Mouse (Mus musculus) forebrain, embryonic 10.5 days (tissue): ENCODE data around the gene Ifitm10. TPM values are rescaled to one million over a fixed set of nuclear protein-coding genes. Genes with fewer than 3 reads are reported as not detected.
"Not testable (repeated sequence)": the region's sequence is repeated elsewhere in the genome, so short reads cannot be mapped to it uniquely, and the experiment has no call there.

Experiments
- DNase-seq: peaks from one replicate; pipeline ENCODE4 v3.0.0-alpha.2; 2017; ENCODE audit warnings: low spot score; ENCODE audit errors: extremely low spot score
- H3K27ac ChIP-seq: fragments of 300-500 bp; sonication (generic); 2 replicates; pipeline ENCODE4 v1.5.1; 2016; ENCODE audit warnings: mild to moderate bottlenecking
- H3K27me3 ChIP-seq: fragments of 300-500 bp; sonication (generic); 2 replicates; pipeline ENCODE4 v1.6.1; 2016; ENCODE audit warnings: mild to moderate bottlenecking; ENCODE audit not compliant: poor library complexity, severe bottlenecking
- H3K36me3 ChIP-seq: fragments of 300-500 bp; sonication (generic); replicated peaks from 2 replicates; pipeline ENCODE4 v1.6.1; 2016; ENCODE audit warnings: mild to moderate bottlenecking, moderate library complexity
- H3K4me1 ChIP-seq: fragments of 300-500 bp; sonication (generic); 2 replicates; pipeline ENCODE4 v1.6.1; 2016
- H3K4me3 ChIP-seq: fragments of 300-500 bp; sonication (generic); 2 replicates; pipeline ENCODE4 v1.5.1; 2016; ENCODE audit warnings: mild to moderate bottlenecking, moderate library complexity
- H3K9me3 ChIP-seq: fragments of 300-500 bp; sonication (generic); 2 replicates; pipeline ENCODE4 v1.6.1; 2016; ENCODE audit warnings: mild to moderate bottlenecking, moderate library complexity
- WGBS: fragments of 180-500 bp; shearing (Covaris S2); methylation state at CpG from one replicate; pipeline ENCODE4 v1.1.7; 2016; 5-methylcytosine and 5-hydroxymethylcytosine counted together
- polyA plus RNA-seq: library from polyadenylated mRNA; unstranded; fragments of >200 nt; fragmentation: Nextera tagmentation; extraction: Ambion mirVana; gene quantifications from 2 replicates; pipeline ENCODE4 v1.2.1, GENCODE M21; 2016

The Ifitm10 gene
- 0.51 and 1.00 TPM in 2 replicates for polyA plus RNA-seq

- H3K9me3 ChIP-seq = no peaks in the 10 kb centered on the region
- peaks cover 55% of the 10 kb centered on the region for H3K27me3 ChIP-seq
- peaks cover 23% of the 10 kb centered on the region for H3K4me1 ChIP-seq
- peak within 1 kb of the TSS; percentile 51; the same call in 1 of the 2 replicates for H3K4me3 ChIP-seq
- DNase-seq = no peak
- H3K27ac ChIP-seq = no peak within 1 kb of the TSS
- peaks cover 37% of the 10 kb centered on the region for H3K36me3 ChIP-seq
- WGBS = 72% methylated on average over 8 of the region's 8 CpGs
These were observed at the start of gene Ifitm10 for GRCm38 (mm10) chr7:142373641-142374412. Gene Ifitm10 (minus strand): TSS chr7:142373753.

GRCm38 (mm10) chr7:142421826-142422225 is 48.3 kb upstream of the Ifitm10 start:
- no peaks in the 10 kb centered on the region for H3K36me3 ChIP-seq
- 82% methylated on average over 2 of the region's 2 CpGs for WGBS

GRCm38 (mm10) chr7:142419887-142420286 is 46.3 kb upstream of the Ifitm10 start:
- WGBS = 94% methylated on average over 5 of the region's 5 CpGs
- Histone ChIP-seq H3K4me1 (no peaks in the 10 kb centered on the region), H3K27ac (no peak overlapping the region)

More at GRCm38 (mm10) chr7:142421826-142422225, 48.3 kb upstream of the Ifitm10 start:
- no peak for DNase-seq
- H3K9me3 ChIP-seq = peaks cover 6% of the 10 kb centered on the region; the same call in 1 of the 2 replicates
- H3K27me3 ChIP-seq = peaks cover 5% of the 10 kb centered on the region
- peaks cover 5% of the 10 kb centered on the region for H3K4me1 ChIP-seq
- H3K4me3 ChIP-seq = no peak overlapping the region
- H3K27ac ChIP-seq = no peak overlapping the region

GRCm38 (mm10) chr7:142418679-142419078 is 45.1 kb upstream of the Ifitm10 start:
- DNase-seq = no peak
- Histone ChIP-seq H3K36me3 (no peaks in the 10 kb centered on the region), H3K4me3 (no peak overlapping the region), H3K27ac (no peak overlapping the region), H3K9me3 (peaks cover 4% of the 10 kb centered on the region; the same call in 1 of the 2 replicates), H3K27me3 (no peaks in the 10 kb centered on the region), H3K4me1 (no peaks in the 10 kb centered on the region)
- 87% methylated on average over 8 of the region's 8 CpGs for WGBS

More at GRCm38 (mm10) chr7:142419887-142420286, 46.3 kb upstream of the Ifitm10 start:
- no peaks in the 10 kb centered on the region for H3K36me3 ChIP-seq
- DNase-seq = no peak
- H3K4me3 ChIP-seq = no peak overlapping the region
- no peaks in the 10 kb centered on the region for H3K27me3 ChIP-seq
- peaks cover 6% of the 10 kb centered on the region; the same call in 1 of the 2 replicates for H3K9me3 ChIP-seq

DNA sequence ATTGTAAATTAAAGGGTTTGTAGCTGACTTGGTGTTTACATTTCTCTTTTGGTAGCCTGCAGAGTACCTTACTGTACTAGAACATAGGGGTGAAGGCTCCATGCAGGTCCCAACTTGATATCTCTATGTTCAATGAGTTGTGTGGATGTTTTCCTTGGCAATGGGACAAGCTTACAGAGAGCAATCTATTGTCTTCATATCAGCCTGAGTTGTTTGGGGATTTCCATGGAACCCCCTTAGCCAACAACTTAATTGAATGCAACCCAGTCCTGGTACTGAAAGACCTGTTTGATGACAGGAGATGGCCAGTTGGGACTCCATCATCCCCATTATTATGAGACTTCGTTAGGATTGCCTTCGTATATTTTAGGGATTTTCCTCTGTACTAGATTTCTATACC is 44.5 kb upstream of the Ifitm10 start:
- WGBS = 98% methylated on average over 2 of the region's 2 CpGs
- Histone ChIP-seq H3K4me3 (no peak overlapping the region), H3K9me3 (no peaks in the 10 kb centered on the region), H3K27me3 (no peaks in the 10 kb centered on the region), H3K36me3 (no peaks in the 10 kb centered on the region), H3K27ac (no peak overlapping the region), H3K4me1 (no peaks in the 10 kb centered on the region)
- no peak for DNase-seq

DNA sequence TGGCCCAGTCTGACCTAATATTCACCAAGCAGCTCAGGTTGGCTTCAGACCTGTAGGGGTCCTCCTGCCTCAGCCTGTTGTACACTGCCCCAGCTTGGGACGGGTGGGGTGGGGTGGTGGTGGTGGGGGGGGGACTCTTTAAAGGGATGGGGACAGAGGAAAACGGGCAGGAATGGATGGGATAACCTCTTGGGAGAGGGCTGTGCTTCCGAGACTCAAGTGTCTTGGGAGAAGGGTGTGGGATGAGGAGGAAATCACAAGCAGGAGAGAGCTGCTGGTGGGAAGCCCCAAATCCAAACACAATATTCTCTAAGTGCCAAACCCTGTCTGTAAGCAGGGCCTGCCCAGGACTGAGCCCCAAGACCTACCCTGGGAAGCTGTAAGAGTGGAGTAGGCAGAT is 42.7 kb upstream of the Ifitm10 start:
- Histone ChIP-seq H3K4me3 (no peak overlapping the region), H3K4me1 (no peaks in the 10 kb centered on the region), H3K36me3 (no peaks in the 10 kb centered on the region), H3K27ac (no peak overlapping the region), H3K9me3 (no peaks in the 10 kb centered on the region), H3K27me3 (no peaks in the 10 kb centered on the region)
- WGBS = 79% methylated on average over 3 of the region's 3 CpGs
- no peak for DNase-seq

DNA sequence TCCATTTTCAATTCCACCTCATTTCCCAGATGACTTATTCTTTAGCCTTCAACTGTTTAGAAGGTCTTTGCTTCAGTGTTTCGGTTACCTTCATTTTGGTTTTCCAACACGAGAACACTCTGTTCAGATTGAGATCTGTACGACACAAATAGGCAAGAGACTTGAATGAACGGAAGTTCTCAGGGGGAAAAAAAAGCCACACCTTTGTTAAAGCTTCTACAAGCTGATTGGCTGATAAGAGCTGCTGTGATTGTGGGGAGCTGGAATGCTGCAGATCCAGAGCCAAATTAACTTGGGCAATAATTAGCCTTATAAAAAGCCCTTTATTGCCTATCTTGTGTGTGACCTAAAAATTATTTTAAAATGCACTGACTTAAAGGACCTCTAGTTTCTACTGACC is 41.8 kb upstream of the Ifitm10 start:
- Histone ChIP-seq H3K36me3 (no peaks in the 10 kb centered on the region), H3K4me3 (no peak overlapping the region), H3K9me3 (no peaks in the 10 kb centered on the region), H3K27me3 (no peaks in the 10 kb centered on the region), H3K27ac (no peak overlapping the region), H3K4me1 (no peaks in the 10 kb centered on the region)
- DNase-seq = no peak
- WGBS = 63% methylated on average over 4 of the region's 4 CpGs

GRCm38 (mm10) chr7:142413285-142413684 is 39.7 kb upstream of the Ifitm10 start:
- 94% methylated on average over 6 of the region's 6 CpGs for WGBS
- Histone ChIP-seq H3K27ac (no peak overlapping the region), H3K36me3 (no peaks in the 10 kb centered on the region), H3K4me3 (no peak overlapping the region), H3K27me3 (0 out of 2 replicates have a peak, but pooled peaks cover 10% of the 10 kb centered on the region), H3K9me3 (no peaks in the 10 kb centered on the region), H3K4me1 (no peaks in the 10 kb centered on the region)
- DNase-seq = no peak

GRCm38 (mm10) chr7:142409603-142410002 is 36.0 kb upstream of the Ifitm10 start:
- no peak overlapping the region for H3K4me3 ChIP-seq
- 87% methylated on average over 3 of the region's 3 CpGs for WGBS
- no peak overlapping the region for H3K27ac ChIP-seq
- H3K27me3 ChIP-seq = 0 out of 2 replicates have a peak, but pooled peaks cover 12% of the 10 kb centered on the region
- no peaks in the 10 kb centered on the region for H3K9me3 ChIP-seq
- no peaks in the 10 kb centered on the region for H3K4me1 ChIP-seq
- no peak for DNase-seq
- H3K36me3 ChIP-seq = no peaks in the 10 kb centered on the region

GRCm38 (mm10) chr7:142408686-142409085 is 35.1 kb upstream of the Ifitm10 start:
- DNase-seq = no peak
- no peaks in the 10 kb centered on the region for H3K4me1 ChIP-seq
- no peaks in the 10 kb centered on the region for H3K9me3 ChIP-seq
- no peak overlapping the region for H3K27ac ChIP-seq
- no peaks in the 10 kb centered on the region for H3K36me3 ChIP-seq
- H3K4me3 ChIP-seq = no peak overlapping the region
- 94% methylated on average over 8 of the region's 8 CpGs for WGBS
- H3K27me3 ChIP-seq = 0 out of 2 replicates have a peak, but pooled peaks cover 16% of the 10 kb centered on the region

DNA sequence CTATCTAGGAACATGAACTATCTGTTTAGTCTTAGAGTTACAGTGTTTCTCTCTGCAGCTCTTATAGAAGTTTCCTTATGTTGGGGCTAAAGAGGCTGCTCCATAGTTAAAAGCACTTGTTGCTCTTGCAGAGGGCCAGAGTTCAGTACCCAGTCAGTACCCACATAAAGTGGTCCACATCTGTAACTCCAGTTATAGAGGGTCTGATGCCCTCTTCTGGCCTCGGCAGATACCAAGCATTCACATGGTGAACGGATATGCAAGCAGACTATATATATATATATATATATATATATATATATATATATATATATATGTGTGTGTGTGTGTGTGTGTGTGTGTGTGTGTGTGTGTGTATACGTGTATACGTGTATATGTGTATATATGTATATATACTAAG is 34.4 kb upstream of the Ifitm10 start:
- Histone ChIP-seq H3K27me3 (peaks cover 19% of the 10 kb centered on the region; the same call in 1 of the 2 replicates), H3K4me1 (no peaks in the 10 kb centered on the region), H3K4me3 (no peak overlapping the region), H3K36me3 (no peaks in the 10 kb centered on the region), H3K9me3 (no peaks in the 10 kb centered on the region), H3K27ac (no peak overlapping the region)
- WGBS = 77% methylated on average over 4 of the region's 4 CpGs
- no peak for DNase-seq

GRCm38 (mm10) chr7:142405134-142405533 is 31.6 kb upstream of the Ifitm10 start:
- peaks cover 26% of the 10 kb centered on the region for H3K27me3 ChIP-seq
- not testable (repeated sequence) for H3K9me3 ChIP-seq, H3K27ac ChIP-seq, DNase-seq, H3K36me3 ChIP-seq, H3K4me3 ChIP-seq
- WGBS = 90% methylated on average over 5 of the region's 5 CpGs
- H3K4me1 ChIP-seq = peaks cover 17% of the 10 kb centered on the region

- peaks cover 25% of the 10 kb centered on the region for H3K4me1 ChIP-seq
- WGBS = 83% methylated on average over 4 of the region's 4 CpGs
- no peaks in the 10 kb centered on the region for H3K9me3 ChIP-seq
- no peak overlapping the region for H3K4me3 ChIP-seq
- H3K27ac ChIP-seq = no peak overlapping the region
- H3K36me3 ChIP-seq = no peaks in the 10 kb centered on the region
- no peak for DNase-seq
- H3K27me3 ChIP-seq = peaks cover 33% of the 10 kb centered on the region
These were observed 30.0 kb upstream of the Ifitm10 start for GRCm38 (mm10) chr7:142403591-142403990.
